Mouse (Mus musculus): Measurements from ENCODE around the gene Ube2z.

The Ube2z gene

DNA sequence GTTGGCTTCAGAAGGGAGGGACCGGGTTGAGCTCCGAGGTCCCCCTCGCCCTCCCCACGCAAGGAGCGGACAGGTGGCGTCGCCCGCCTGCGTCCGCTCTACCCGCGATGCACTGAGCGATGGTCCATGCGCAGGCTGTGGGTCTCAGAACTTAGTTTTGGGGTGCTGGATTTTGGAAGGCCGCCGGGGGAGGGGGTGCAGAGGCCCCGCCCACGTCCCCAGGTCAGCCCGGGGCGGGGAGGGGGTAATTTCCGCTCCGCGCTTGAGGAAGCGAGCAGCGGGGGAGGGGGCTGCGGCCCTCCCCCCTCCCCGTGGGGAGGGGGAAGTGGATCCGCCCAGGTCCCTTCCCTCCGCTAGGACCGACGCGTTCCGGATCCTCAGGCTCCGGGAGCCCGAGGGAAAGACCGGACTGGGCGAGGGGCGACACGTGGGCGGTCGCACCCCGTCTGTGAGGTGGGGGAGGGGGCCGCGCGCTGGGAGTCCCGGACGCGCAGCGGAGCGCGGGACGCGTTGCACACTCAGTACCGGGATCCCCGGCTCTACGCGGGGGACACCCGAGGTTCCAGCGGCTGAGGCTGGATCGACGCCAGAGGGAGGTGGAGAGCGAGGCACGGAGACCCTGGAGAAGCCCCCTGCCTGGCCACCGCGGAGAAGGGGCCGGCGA, 58.2 kb downstream of the Ube2z start:
- no peak for DNase-seq (ENCODE audit: low read depth, low spot score)

DNA sequence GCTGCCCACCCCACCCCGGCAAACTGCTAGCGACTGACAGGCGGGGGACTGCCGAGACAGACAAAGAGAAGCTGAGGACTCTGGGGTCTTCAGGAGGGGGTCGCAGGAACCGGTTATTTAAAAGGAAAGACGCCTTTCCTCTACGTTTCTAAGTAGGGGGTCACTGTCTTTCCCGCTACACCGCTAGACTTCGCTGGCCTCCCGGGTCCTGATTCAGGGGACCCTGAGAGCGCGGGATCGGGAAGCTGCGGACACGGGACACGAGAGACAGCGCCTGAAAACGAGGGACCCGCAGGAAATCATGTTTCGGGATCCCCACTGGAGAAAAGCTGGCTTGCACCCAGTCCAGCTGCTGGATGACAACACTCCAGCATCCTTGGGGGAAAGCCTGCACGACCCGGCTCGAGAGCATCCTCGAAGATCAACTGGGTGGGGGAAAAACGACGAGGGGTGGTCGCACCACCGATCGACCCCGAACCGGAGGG, 58.8 kb downstream of the Ube2z start:
- DNase-seq (ENCODE audit: low read depth, low spot score), result no peak

DNA sequence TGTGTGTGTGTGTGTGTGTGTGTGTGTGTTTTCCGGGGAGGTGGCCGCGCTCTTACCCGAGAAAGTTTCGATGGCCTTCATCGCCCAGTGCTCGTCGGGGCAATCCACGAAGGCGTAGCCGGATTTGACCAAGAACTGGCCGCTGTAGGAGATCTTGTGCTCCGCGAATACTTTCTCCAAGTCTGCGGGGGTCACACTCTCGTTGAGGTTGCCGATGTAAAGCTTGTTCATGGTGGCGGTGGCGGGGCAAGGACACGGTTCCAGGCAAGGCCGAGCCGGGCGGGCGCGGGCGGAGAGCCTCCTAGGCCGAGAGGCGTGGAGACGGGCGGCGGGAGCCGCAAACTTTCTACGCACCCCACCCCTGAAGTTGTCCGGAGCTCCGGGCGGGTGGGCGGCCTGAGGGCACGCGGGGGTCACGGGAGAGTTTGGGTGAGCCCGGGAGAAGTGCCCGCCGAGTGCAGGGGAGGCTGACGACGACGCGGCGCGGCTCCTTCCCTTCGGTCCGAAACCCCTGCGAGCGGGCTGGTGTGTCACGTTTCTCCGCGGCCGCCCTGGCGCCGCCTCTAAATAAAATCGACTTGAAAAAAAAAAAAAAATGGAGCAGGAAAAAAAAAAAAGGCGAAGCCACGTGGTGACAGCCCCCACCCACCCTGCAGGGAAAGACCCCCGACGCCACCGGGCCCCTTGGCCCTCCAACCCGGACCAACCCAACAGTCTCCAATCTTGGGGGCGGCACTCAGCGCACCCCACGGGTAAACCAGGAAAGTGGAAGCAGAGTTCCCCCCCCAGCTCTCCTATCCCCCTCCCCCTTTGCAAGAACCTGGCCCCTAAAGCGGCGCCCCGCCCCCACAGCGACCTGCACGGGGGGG, 59.6 kb downstream of the Ube2z start, which contains the start of gene Igf2bp1:
TSS of gene Igf2bp1 (minus strand) at position 538 of the 869 bp plus-strand sequence.
- DNase-seq (ENCODE audit: low read depth, low spot score), result no peak

DNA sequence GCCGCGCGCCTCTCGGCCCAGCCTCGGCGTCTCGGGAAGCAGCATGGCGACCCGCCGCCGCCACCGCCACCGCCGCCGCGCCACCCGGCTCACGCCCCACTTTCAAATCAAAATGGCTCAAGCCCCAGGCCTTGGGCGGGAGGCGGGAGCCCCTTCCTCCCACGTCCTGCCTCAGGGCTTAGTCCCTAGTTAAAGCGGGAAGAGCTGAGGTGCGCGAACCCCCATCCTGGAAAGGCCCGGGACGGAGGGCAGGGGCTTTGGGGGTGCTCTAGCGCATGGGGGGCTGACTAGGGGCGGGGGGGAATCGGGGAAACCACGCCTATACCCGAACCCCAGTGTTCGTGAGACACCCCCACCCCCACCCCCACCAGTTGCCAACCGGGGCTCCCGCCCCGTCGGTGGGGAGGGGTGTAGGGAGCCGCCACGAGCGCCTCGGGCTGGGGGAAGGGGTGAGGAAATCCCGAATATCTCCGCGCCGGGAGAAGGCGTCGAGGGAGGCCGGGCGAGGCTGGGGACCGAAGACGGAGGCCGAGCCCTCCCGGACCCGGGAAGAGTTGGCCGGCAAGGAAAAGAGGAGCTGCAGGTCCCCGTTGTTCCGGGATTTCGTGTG, 60.3 kb downstream of the Ube2z start:
- no peak for DNase-seq (ENCODE audit: low read depth, low spot score)

DNA sequence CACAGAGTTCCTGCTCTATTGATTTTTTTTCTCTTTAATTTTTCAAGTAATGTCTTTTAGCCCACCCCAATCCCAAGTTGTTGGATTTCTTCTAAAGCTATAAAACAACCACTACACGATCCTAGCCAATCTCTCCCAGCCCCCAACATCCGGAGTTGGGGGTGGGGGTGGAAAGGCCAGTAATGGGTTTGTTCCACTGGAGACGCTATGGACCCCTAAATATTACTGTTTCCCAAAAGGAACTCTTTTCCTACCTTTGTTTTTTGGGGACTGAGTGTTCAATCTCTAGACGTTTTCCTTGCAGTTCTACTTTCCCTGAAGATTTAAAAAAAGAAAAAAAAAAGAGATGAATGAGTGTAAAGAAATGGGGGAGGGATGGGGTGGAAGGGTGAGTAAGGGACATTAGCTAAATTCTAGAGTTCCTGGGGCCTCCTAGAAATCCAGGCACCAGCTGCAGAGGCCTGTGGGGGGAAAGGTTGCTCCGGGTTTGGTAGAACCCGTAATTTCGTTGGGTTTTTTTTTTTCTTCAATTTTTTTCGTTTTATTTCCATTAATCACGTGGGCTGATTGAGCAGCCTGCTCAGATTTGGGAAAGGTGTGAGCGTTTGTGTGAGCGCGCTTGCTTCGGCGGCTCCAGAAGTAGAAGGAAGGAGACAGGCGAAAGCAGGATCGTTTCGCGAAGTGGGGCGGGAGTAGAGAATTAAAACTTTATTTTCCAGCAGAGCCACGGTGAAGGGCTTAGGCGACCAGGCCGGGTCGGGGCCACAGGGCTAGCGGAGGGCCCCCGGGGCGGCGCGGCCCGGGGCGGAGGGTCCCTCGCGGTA, 61.0 kb downstream of the Ube2z start:
- DNase-seq (ENCODE audit: low read depth, low spot score), result no peak

DNA sequence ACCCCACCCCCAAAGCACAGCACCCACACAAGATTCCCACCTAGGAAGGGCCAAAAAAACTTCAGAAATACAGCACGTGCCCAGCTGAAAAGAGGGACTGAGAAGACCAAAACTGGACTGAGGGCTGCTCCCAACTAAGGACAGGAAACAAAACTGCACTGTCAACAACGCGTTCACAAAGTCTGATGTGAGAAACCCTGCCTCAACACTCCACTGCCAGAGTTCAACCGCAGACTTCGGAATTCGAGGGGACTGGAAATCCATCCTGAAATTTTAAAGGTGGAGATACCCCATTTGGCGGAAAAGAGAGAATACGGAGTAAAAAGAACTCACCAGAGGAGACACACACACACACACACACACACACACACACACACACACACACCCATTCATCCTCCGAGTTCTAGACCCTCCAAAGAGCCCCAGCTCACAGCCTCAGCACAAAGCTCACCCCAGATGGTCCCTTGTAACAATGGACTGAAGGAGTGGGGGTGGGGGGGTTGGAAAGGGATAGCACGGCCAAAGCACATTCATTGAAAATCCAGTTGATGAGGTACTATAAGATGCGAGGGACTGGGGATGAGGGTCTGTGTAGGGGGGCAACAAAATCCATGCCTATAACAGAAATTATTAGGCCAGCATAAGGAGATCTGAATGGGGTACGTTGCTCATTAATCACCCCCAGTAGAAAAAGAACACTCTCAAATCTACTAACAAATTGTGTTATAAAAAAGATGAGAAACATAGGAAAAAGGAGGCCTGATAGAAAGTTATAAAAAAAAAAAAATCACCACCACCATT, 61.9 kb downstream of the Ube2z start:
- DNase-seq (ENCODE audit: low read depth, low spot score), result no peak

Data from telencephalon, adult 2 months (tissue).